Mouse (Mus musculus) forebrain, embryonic 16.5 days (tissue): ENCODE measurements at regions not wholly inside any gene's neighbourhood (a gene's known extent, or its start where the extent isn't known, plus 50 kb on each side); places are given as distances from the start of the nearest gene placed in this dataset.
"Not testable (repeated sequence)": the region's sequence is repeated elsewhere in the genome, so short reads cannot be mapped to it uniquely, and the experiment has no call there.

Experiments
- ATAC-seq: fragments of 200-750 bp; cut with Nextera tagmentation; 2 replicates; pipeline ENCODE4 v1.8.0; 2017; ENCODE audit warnings: mild to moderate bottlenecking, moderate library complexity
- H3K27ac ChIP-seq: fragments of 300-500 bp; sonication (generic); 2 replicates; pipeline ENCODE4 v1.5.1; 2014; ENCODE audit warnings: low read length, control low read depth
- H3K27me3 ChIP-seq: fragments of 300-500 bp; sonication (generic); replicated peaks from 2 replicates; pipeline ENCODE4 v1.6.1; 2014; ENCODE audit warnings: low read length; ENCODE audit not compliant: control insufficient read depth, insufficient read depth
- H3K36me3 ChIP-seq: fragments of 300-500 bp; sonication (generic); 2 replicates; pipeline ENCODE4 v1.6.1; 2014; ENCODE audit not compliant: control insufficient read depth, insufficient read depth
- H3K4me1 ChIP-seq: fragments of 300-500 bp; sonication (generic); replicated peaks from 2 replicates; pipeline ENCODE4 v1.6.1; 2014; ENCODE audit warnings: low read length; ENCODE audit not compliant: control insufficient read depth, insufficient read depth
- H3K4me2 ChIP-seq: fragments of 300-500 bp; sonication (generic); 2 replicates; pipeline ENCODE4 v1.6.1; 2014; ENCODE audit warnings: mild to moderate bottlenecking, low read length, control low read depth
- H3K4me3 ChIP-seq: fragments of 300-500 bp; sonication (generic); replicated peaks from 2 replicates; pipeline ENCODE4 v1.5.1; 2014; ENCODE audit warnings: mild to moderate bottlenecking, low read length, control low read depth
- H3K9ac ChIP-seq: fragments of 300-500 bp; sonication (generic); replicated peaks from 2 replicates; pipeline ENCODE4 v1.6.1; 2014; ENCODE audit warnings: low read depth, low read length, control low read depth
- H3K9me3 ChIP-seq: fragments of 300-500 bp; sonication (generic); 2 replicates; pipeline ENCODE4 v1.6.1; 2016; ENCODE audit warnings: low read length; ENCODE audit not compliant: control insufficient read depth
- WGBS: fragments of 180-500 bp; shearing (Covaris S2); extraction: QIAGEN DNeasy Blood & Tissue Kit; methylation state at CpG from one replicate; pipeline ENCODE4 v1.1.7; 2014; 5-methylcytosine and 5-hydroxymethylcytosine counted together

- ATAC-seq = no peak
- H3K4me2 ChIP-seq = no peak overlapping the region
- H3K27me3 ChIP-seq = no peaks in the 10 kb centered on the region
- H3K4me3 ChIP-seq = no peak overlapping the region
- no peaks in the 10 kb centered on the region for H3K36me3 ChIP-seq
- WGBS = 45% methylated on average over 14 of the region's 14 CpGs
- H3K9ac ChIP-seq = no peak overlapping the region
- H3K27ac ChIP-seq = no peak overlapping the region
- H3K9me3 ChIP-seq = no peaks in the 10 kb centered on the region
- no peaks in the 10 kb centered on the region for H3K4me1 ChIP-seq
Observed at GRCm38 (mm10) chr2:160561711-160562110, 84.0 kb upstream of the Top1 start.

- 91% methylated on average over 4 of the region's 4 CpGs for WGBS
- no peaks in the 10 kb centered on the region for H3K9me3 ChIP-seq
- H3K9ac ChIP-seq = no peak overlapping the region
- ATAC-seq = no peak
- H3K27ac ChIP-seq = no peak overlapping the region
- no peaks in the 10 kb centered on the region for H3K36me3 ChIP-seq
- H3K4me3 ChIP-seq = no peak overlapping the region
- no peak overlapping the region for H3K4me2 ChIP-seq
- no peaks in the 10 kb centered on the region for H3K4me1 ChIP-seq
- no peaks in the 10 kb centered on the region for H3K27me3 ChIP-seq
Observed at GRCm38 (mm10) chr2:160567813-160568212, 77.9 kb upstream of the Top1 start.

GRCm38 (mm10) chr2:160569496-160569895 lies 76.2 kb upstream of the Top1 start:
- ATAC-seq = no peak
- Histone ChIP-seq H3K27ac (no peak overlapping the region), H3K4me3 (no peak overlapping the region), H3K36me3 (no peaks in the 10 kb centered on the region), H3K9me3 (no peaks in the 10 kb centered on the region), H3K4me1 (no peaks in the 10 kb centered on the region), H3K9ac (no peak overlapping the region), H3K4me2 (no peak overlapping the region), H3K27me3 (no peaks in the 10 kb centered on the region)
- 85% methylated on average over 5 of the region's 5 CpGs for WGBS

- WGBS = 5% methylated on average over 17 of the region's 17 CpGs
Observed at GRCm38 (mm10) chr2:160578384-160579320, 67.0 kb upstream of the Top1 start.

GRCm38 (mm10) chr2:160580250-160580649 lies 65.4 kb upstream of the Top1 start:
- Histone ChIP-seq H3K4me3 (no peak overlapping the region), H3K9me3 (no peaks in the 10 kb centered on the region), H3K4me2 (no peak overlapping the region), H3K27ac (no peak overlapping the region), H3K9ac (no peak overlapping the region), H3K27me3 (peaks cover 6% of the 10 kb centered on the region), H3K4me1 (peaks cover 12% of the 10 kb centered on the region), H3K36me3 (no peaks in the 10 kb centered on the region)
- 28% methylated on average over 9 of the region's 9 CpGs for WGBS
- no peak for ATAC-seq

More at GRCm38 (mm10) chr2:160578384-160579320, 67.0 kb upstream of the Top1 start:
- Histone ChIP-seq H3K4me2 (peak overlapping the region; percentile 29), H3K4me3 (no peak overlapping the region), H3K27me3 (peaks cover 6% of the 10 kb centered on the region), H3K27ac (no peak overlapping the region), H3K36me3 (no peaks in the 10 kb centered on the region), H3K9me3 (no peaks in the 10 kb centered on the region), H3K4me1 (peaks cover 7% of the 10 kb centered on the region; the same call in 1 of the 2 replicates), H3K9ac (no peak overlapping the region)
- ATAC-seq = peak; percentile 77

GRCm38 (mm10) chr2:160581029-160581428 lies 64.7 kb upstream of the Top1 start:
- no peaks in the 10 kb centered on the region for H3K9me3 ChIP-seq
- peaks cover 12% of the 10 kb centered on the region for H3K4me1 ChIP-seq
- peak overlapping the region; percentile 18; the same call in 1 of the 2 replicates for H3K4me2 ChIP-seq
- peaks cover 6% of the 10 kb centered on the region for H3K27me3 ChIP-seq
- 2% methylated on average over 9 of the region's 9 CpGs for WGBS
- no peak overlapping the region for H3K4me3 ChIP-seq
- no peaks in the 10 kb centered on the region for H3K36me3 ChIP-seq
- H3K9ac ChIP-seq = no peak overlapping the region
- no peak overlapping the region for H3K27ac ChIP-seq
- peak; percentile 50 for ATAC-seq

- H3K9me3 ChIP-seq, H3K4me3 ChIP-seq, H3K9ac ChIP-seq, H3K27me3 ChIP-seq, H3K36me3 ChIP-seq, H3K4me2 ChIP-seq, ATAC-seq, H3K27ac ChIP-seq: not testable (repeated sequence)
- peaks cover 12% of the 10 kb centered on the region for H3K4me1 ChIP-seq
- WGBS = 98% methylated on average over 19 of the region's 19 CpGs
Observed at GRCm38 (mm10) chr2:160583034-160583433, 62.7 kb upstream of the Top1 start.

GRCm38 (mm10) chr2:160583506-160583905 lies 62.2 kb upstream of the Top1 start:
- Histone ChIP-seq H3K4me2 (no peak overlapping the region), H3K27ac (no peak overlapping the region), H3K4me3 (no peak overlapping the region), H3K36me3 (no peaks in the 10 kb centered on the region), H3K9me3 (no peaks in the 10 kb centered on the region), H3K27me3 (peaks cover 6% of the 10 kb centered on the region), H3K4me1 (peaks cover 12% of the 10 kb centered on the region), H3K9ac (no peak overlapping the region)
- ATAC-seq = no peak
- WGBS = 72% methylated on average over 6 of the region's 6 CpGs

GRCm38 (mm10) chr2:160584568-160584967 lies 61.1 kb upstream of the Top1 start:
- H3K4me2 ChIP-seq = no peak overlapping the region
- no peaks in the 10 kb centered on the region for H3K36me3 ChIP-seq
- H3K9ac ChIP-seq = no peak overlapping the region
- peaks cover 9% of the 10 kb centered on the region for H3K4me1 ChIP-seq
- no peak overlapping the region for H3K27ac ChIP-seq
- peaks cover 4% of the 10 kb centered on the region for H3K27me3 ChIP-seq
- 11% methylated on average over 9 of the region's 9 CpGs for WGBS
- H3K4me3 ChIP-seq = no peak overlapping the region
- ATAC-seq = no peak
- H3K9me3 ChIP-seq = no peaks in the 10 kb centered on the region
